Mouse (Mus musculus): Measurements from ENCODE around the gene Sppl2c.
A peak's percentile ranks its signal among the peaks of the same experiment; 100 is the strongest.

The Sppl2c gene

GRCm38 (mm10) chr11:104186135-104186836, at the start of gene Sppl2c:
Gene Sppl2c (plus strand): TSS chr11:104186327.
- no peak for DNase-seq (ENCODE audit: low spot score)

- no peak for DNase-seq (ENCODE audit: low spot score)
These were observed 47.2 kb upstream of the Sppl2c start for GRCm38 (mm10) chr11:104138976-104139375.

DNA sequence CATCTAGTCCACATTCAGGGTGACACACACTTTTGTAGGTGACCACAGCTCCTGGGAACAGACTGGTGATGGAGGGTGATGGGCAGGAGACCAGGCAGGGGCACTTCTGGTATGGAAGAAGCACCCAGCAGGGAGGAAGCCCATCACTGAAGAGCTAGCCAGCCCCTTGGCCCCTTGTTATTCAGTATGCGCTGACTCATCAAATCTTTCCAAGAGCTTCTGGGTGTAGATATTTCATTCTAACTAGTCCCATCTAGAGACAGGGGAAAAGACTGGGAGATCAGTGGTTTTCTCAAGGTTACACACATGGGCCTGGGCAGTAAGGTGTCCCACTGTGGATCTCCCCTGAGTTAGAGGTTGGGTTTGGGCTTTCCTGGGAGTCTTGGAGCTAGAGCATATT, 41.2 kb upstream of the Sppl2c start:
- no peak for DNase-seq (ENCODE audit: low spot score)

GRCm38 (mm10) chr11:104148787-104149186, 37.3 kb upstream of the Sppl2c start:
- no peak for DNase-seq (ENCODE audit: low spot score)

GRCm38 (mm10) chr11:104150911-104151310, 35.2 kb upstream of the Sppl2c start:
- no peak for DNase-seq (ENCODE audit: low spot score)

GRCm38 (mm10) chr11:104154332-104154731, 31.8 kb upstream of the Sppl2c start:
- no peak for DNase-seq (ENCODE audit: low spot score)

GRCm38 (mm10) chr11:104154820-104155635, 31.1 kb upstream of the Sppl2c start:
- DNase-seq (ENCODE audit: low spot score), result no peak

GRCm38 (mm10) chr11:104155899-104156298, 30.2 kb upstream of the Sppl2c start:
- no peak for DNase-seq (ENCODE audit: low spot score)

- no peak for DNase-seq (ENCODE audit: low spot score)
These were observed 29.7 kb upstream of the Sppl2c start for GRCm38 (mm10) chr11:104156391-104156790.

DNA sequence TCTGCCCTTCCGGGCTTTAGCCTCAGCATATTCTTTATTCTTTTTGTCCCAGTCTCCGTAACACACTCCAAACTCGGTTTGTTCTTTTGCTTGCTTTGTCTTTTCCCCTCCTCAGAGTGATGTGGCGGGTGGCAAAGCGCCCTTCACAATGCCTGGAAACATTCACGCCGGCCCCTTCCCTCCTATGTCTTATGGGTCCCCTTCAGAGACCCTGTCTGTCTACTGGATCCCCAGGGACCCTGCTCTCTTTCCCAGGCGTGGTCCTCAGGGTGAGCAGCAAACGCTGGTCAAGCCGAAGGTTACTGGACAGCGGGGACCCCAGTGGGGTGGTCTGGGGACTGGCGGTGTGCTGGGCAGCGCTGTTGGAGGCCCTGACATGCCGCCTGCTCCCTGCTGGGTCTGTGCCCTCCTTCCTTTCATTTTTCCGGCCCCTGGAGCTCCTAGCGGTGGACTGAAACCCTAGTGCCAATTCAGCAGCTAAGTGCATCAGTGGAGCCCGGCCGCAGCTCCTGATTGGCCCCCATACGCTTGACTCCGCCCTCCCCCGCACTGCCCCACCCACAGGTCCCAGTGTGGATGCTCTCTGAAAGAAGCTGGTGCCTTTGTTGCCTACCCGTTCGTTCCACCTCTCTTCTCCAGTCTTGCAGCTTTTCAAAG, 28.4 kb upstream of the Sppl2c start:
- no peak for DNase-seq (ENCODE audit: low spot score)

DNA sequence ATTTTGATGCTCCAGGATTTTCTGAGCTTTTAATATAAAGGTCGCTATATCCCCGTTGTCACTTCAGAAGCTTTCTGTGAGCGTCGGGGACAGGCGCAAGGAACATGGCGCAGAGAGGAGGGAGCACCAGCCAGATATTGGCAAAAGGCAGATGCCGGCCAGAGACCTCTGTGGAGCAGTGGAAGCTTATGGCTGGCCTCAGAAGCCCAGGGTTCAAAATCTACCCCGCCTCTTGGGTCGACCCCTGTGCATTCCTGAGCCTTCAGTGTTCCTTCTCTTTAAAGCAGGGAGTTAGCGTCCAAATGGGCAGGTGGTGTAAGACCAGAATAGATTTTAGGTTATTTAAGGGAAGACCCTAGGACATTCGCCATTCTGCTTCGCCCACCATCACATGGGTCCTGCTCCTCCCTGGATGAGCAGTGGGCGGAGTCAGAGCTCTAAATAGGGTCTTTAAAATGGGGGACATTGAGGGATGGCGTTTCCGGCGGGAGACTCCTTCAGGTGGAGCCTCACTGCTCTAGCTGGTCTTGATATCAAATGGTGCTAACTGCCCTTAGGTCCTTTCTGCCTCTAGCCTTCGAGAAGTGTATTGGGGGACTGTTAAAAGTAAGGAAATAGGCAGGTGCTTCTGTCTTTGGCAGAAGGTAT, 27.7 kb upstream of the Sppl2c start:
- no peak for DNase-seq (ENCODE audit: low spot score)

GRCm38 (mm10) chr11:104159769-104160272, 26.3 kb upstream of the Sppl2c start:
- no peak for DNase-seq (ENCODE audit: low spot score)

GRCm38 (mm10) chr11:104161153-104161552, 25.0 kb upstream of the Sppl2c start:
- no peak for DNase-seq (ENCODE audit: low spot score)

GRCm38 (mm10) chr11:104164257-104164656, 21.9 kb upstream of the Sppl2c start:
- DNase-seq (ENCODE audit: low spot score), result no peak

DNA sequence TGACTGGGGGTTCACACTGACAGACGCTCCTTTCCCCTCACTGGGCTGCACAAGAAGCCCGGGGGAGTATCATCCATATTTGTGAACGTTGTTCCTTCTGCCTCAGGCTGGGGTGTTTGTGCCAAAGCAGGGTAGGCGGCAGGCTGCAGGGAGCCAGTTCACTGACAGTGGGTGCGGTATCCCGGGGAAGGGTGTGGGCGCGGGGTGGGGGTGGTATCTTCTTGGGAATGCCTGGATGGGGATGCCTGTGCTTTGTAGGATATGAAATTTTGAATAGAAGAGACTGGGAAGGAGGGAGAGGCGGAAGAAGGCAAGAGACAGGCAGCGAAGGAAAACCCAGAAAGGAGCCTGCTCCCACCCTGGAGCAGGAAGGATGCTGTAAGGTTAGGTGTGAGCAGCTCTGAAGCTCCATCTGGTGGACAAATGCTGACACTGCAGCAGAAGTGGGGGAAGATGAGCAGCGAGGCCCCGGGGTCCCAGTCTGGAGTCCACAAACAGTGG, 14.8 kb upstream of the Sppl2c start:
- peak; percentile 30 for DNase-seq (ENCODE audit: low spot score)

DNA sequence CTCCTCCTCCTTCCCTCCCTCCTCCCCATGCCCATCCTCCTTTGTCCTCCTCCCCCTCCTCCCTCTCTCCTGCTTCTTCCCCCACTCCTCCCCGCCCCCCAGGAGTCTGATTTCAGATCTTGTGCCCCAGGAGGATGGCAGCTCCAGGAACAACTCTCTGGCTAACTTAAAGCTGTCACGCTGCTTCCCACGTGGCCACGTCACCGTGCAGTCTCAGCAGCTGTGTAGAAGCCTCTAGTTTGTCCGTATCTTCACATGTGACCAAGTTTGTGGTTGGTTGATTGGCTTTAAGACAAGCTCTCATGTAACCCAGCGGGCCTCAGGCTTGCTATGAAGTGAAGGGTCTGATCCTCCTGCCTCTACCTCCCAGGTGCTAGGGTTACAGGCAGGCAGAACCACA, 7.2 kb upstream of the Sppl2c start:
- no peak for DNase-seq (ENCODE audit: low spot score)

DNA sequence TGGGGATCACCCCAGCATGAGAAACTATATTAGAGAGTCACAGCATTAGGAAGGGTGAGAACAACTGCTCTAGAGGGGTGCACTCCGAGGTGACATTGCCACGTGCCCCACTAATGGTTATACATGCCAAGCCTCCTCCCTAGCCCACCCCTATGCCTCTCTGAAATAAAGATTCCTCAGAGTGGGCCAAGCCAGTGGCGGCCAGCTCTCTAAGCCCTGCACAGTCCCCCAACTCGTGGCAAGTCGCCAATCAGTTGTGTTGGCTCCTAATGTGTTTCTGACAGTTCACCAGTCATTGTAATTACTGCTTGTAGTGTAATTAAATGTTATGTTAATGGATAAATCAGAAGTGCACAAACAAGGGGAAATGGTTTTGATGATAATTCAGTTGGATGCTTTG, 6.3 kb upstream of the Sppl2c start:
- no peak for DNase-seq (ENCODE audit: low spot score)

DNA sequence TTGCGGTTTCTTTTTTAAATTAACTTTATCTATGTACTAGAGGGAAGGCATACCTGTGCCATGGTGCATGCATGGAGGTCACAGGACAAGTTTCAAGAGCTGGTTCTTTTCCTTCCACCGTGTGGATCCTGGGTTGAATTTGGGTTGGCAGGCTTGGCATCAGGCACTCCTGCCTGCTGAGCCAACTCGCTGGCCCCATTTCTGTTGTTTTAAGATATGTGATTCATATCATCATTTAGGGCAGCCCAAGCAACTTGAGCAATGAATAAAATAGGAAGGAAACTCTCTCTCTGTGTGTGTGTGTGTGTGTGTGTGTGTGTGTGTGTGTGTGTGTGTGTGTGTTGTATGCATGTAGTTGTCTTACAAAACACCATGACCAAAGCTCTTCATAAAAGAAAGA, 4.0 kb upstream of the Sppl2c start:
- DNase-seq (ENCODE audit: low spot score), result no peak

DNA sequence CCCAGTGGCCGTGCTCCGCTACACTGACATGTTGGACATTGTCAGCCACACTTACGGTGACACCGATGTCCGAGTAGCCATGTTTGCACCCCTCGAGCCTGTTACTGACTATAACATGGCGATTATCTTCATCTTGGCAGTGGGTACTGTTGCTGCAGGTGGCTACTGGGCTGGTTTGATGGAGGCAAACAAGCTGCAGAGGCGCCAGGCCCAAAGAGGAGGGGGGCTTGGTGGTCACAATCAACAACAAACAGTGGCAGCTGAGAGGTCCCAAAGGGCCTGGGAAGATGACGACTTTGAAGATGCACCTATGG, 667 bp downstream of the Sppl2c start:
- DNase-seq (ENCODE audit: low spot score), result no peak

DNA sequence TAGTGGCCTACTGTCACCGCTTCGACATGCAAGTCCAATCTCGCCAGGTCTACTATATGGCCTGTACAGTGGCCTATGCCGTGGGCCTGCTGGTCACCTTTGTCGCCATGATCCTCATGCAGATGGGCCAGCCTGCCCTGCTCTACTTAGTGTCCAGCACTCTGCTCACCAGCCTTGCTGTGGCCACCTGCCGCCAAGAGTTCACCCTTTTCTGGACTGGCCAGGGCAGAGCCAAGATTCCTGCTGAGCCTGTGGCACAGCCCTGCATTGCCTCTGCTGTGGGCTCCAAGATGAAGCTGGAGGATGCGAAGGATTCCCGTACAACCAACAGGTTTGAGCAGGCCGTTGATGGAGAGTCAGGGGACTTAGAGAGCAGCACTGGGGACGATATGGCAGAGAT, 1.6 kb downstream of the Sppl2c start:
- DNase-seq (ENCODE audit: low spot score), result no peak

- DNase-seq (ENCODE audit: low spot score), result no peak
These were observed 3.9 kb downstream of the Sppl2c start for GRCm38 (mm10) chr11:104190008-104190407.

DNA sequence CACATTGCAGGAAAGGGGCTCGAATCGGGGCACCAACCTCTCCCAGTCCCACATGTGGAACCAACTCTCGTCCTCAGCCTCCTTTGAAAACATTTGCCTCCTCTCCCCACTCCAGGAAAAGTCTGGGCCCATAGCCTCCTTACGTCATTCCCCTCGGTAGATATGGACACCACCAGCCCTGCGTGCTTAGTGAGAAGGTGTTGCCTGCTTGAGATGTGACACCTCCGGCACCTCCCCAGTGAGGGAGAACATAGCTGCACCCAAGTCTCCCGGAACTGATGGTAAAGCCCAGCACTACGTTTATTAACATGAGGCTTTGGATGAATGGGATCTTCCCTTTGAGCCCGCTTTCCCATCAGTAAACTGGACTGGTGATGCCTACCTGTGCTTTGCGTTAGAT, 9.3 kb downstream of the Sppl2c start:
- DNase-seq (ENCODE audit: low spot score), result no peak
